Mouse (Mus musculus) sigmoid colon, adult 10 weeks (tissue): ENCODE results near the gene Gm28576. TPM values are rescaled to one million over a fixed set of nuclear protein-coding genes. Genes with fewer than 3 reads are reported as not detected.

ENCODE experiments used
- polyA plus RNA-seq: library from polyadenylated mRNA; stranded (reverse); fragments of 350-450 nt; fragmentation: Illumina TruSeq; extraction: RNeasy Lipid Tissue Mini Kit (QIAGEN cat#74804); gene quantifications from one replicate; pipeline ENCODE4 v1.2.3, GENCODE M21; 2014; ENCODE audit warnings: low read depth, low replicate concordance

Gm28576 gene
- polyA plus RNA-seq, result not detected

DNA sequence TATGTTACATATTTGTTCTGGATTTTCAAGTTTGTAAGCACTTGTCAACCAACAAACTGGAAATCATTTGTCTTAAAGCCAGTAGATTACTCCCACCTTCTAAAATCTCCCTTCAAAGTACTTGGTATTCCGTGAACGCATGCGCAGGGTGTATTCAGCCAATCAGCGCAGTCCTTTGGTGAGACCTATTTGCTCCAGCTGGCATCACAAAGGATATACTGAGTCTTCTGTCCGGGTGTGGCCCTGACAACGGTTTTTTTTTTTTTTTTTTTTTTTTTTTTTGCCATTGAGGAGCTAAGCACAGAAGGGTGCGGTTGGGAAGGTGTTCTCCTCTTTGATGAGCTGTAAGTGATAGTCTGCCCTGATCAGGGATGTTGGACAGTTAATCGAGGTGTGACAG lies at the start of gene Gm28576:
TSS of gene Gm28576 (plus strand) at position 301 of the 400 bp plus-strand sequence.

Other genes with a start within 250 kb of the Gm28576 start
- not detected for gene Gm20826, start 84.5 kb upstream of the Gm28576 start, polyA plus RNA-seq